Mouse (Mus musculus) cerebellum, adult 2 months (tissue): Measurements from ENCODE around the gene Ltbp1.

Source experiments
- CTCF ChIP-seq: fragments of 200-500 bp; IDR thresholded peaks from 2 replicates; pipeline ENCODE4 v1.5.1; 2011; ENCODE audit warnings: low read depth, mild to moderate bottlenecking, control low read depth, low read length, moderate library complexity, borderline replicate concordance; ENCODE audit not compliant: insufficient read depth
- POLR2A ChIP-seq: fragments of 200-500 bp; IDR thresholded peaks from 2 replicates; pipeline ENCODE4 v1.6.1; 2011; ENCODE audit warnings: low read length, control low read depth, borderline replicate concordance; ENCODE audit not compliant: insufficient read depth

DNA sequence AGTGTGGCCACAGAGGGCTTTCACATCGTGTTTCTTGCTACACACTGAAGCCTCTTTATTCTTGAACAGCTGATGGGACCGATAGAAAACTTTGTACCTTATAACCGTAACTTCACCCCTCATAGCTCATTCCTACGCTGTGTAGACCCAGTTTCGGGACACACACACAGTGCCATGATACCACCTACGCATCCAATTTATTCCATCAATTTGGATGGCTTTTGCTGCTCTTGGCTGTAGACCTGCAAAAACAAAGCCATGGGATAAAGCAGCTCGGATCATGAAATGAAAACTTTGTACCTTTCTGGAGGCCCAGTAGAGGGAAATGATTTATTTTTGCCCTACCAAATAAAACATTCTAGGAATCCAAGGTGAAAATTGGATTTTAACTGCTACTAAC lies 239.7 kb downstream of the Ltbp1 start:
- TF ChIP-seq POLR2A (no peak), CTCF (no peak)
